Mouse (Mus musculus) liver, adult 2 months (tissue): ENCODE results near the gene Gprc5a.

Experiments
- CTCF ChIP-seq: fragments of 200-500 bp; IDR thresholded peaks from 2 replicates; pipeline ENCODE4 v1.5.1; 2011; ENCODE audit warnings: low read depth, low read length, control low read depth
- POLR2A ChIP-seq: fragments of 200-500 bp; IDR thresholded peaks from 2 replicates; pipeline ENCODE4 v1.6.1; 2011; ENCODE audit warnings: low read length, control low read depth; ENCODE audit not compliant: insufficient read depth; ENCODE audit errors: extremely low read depth

DNA sequence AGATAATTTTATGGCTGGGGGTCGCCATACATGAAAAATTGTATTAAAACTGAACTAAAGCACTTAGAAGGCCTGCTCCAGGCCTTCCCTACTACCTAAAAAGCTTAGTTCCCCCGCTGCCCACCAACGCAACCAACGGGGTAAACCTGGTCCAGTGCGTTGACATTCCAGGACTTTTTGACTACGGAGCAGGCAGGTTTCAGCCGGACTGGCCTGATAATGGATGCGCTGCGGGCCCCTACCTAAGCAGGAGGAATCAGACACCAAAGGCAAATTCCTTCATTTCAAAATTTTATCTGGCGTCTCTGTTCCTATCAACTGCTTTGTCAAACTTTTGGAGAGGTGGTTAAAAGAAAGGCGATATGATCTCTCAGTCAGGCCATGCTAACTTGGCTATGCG is 830 bp upstream of the Gprc5a start:
- TF ChIP-seq CTCF (no peak), POLR2A (no peak)
